Mouse (Mus musculus): Measurements from ENCODE around the gene Zfp296. TPM values are rescaled to one million over a fixed set of nuclear protein-coding genes. Genes with fewer than 3 reads are reported as not detected.

Zfp296 gene
- 1 to 10 TPM; 1.5 to 2.0 TPM for total RNA-seq (2021)
- long read RNA-seq, experiment 1, partial matches to known transcripts, result 1 of 2 reads
- long read RNA-seq, experiment 1, other reads (novel, unspliced or antisense), result 0 of 2 reads
- long read RNA-seq, experiment 2, partial matches to known transcripts, result 1 of 1 reads
- long read RNA-seq, experiment 2, other reads (novel, unspliced or antisense), result 0 of 1 reads

DNA sequence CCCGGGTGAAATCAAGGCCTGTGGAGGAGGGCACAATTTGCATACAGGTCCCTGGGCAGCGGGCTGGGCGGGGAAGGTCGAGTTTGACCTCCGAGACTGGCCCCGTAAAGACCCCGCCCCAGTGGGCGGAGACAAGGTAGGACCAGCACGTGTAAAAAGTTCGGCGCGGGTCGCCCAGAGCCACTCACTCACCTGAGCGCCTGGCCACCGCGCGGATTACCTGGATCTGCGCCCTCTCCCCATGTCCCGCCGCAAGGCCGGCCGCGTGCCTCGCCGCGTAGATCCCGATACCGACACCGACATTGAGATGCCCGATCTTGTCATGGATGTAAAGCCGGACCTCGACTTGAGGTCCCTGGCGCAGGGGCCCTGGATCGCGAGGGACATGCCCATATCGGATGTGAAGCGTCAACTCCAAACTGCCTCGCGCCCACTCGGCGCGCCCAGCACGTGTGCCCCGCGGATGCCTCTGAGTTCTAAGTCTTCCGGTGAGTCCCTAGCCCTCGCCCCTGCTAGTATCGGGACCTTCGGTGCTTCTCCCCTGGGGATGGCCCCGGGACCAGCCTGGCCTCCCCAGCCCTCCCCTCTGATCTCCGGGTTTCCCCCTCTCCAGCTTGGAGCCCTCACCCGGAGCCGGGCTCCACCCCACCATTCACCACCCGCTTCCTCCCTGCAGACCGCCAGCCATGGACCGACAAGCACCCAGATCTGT, at the start of gene Zfp296, which contains the start of gene Gemin7:
Zfp296 (plus strand) TSS at position 147 of the 712 bp plus-strand sequence.
Gemin7 (minus strand) TSS at position 455 of the 712 bp plus-strand sequence.
- TF ChIP-seq CTCF (IDR thresholded peaks at IDR 0.05), result no peak
- DNase-seq (ENCODE audit: extremely low spot score in 1 of 2, low spot score in 2 of 2), result no peak
- Histone ChIP-seq H3K27ac (no peak within 1 kb of the TSS), H3K4me3 (peak within 1 kb of the TSS; percentile 49)
- intact Hi-C loops (cut with DNase I), result no loop called here

DNA sequence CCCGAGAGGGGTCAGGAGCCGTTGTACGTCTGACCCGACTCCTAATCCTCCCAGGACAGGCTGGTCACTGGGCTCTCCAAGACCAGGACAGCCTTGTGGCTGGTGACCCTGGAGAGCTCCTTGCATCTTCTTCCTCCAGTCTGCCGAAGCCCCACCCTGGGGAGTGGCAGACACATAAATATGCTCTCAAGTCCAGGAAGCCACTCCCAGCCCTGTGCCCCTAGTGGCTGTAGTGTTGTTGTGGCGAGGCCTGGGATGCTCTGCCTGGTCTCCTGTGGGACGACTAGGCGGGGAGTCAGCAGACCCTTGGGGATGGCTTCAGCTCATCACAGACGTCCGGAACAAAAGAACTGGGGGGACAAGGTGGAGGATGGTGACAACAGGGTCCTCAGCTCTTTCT, 46.0 kb upstream of the Zfp296 start:
- no peak for DNase-seq (ENCODE audit: extremely low spot score in 1 of 2, low spot score in 2 of 2)

DNA sequence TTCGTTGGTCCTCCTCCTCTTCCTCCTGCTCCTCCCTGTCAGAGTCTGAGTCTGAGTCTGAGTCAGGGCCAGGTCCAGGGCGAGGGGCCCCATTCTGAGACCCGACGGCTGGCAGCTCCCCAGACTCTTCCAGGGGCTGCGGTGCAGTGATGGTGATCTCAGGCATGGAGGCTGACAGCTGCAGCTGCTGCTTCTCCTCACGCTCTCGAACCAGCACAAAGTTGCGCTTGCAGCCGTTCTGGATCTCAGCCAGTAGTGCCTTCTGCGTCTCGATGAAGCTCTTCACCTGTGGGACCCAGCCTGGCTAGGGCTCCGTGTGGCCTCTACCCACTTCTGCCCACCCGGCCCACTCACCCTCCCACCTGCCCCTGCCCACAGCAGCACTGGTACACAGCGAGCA, 44.8 kb upstream of the Zfp296 start:
- no peak for TF ChIP-seq CTCF (IDR thresholded peaks at IDR 0.05)
- DNase-seq (ENCODE audit: extremely low spot score in 1 of 2, low spot score in 2 of 2), result no peak
- no peak overlapping the region for H3K4me3 ChIP-seq
- intact Hi-C loops (cut with DNase I), result no loop called here
- H3K27ac ChIP-seq, result no peak overlapping the region

More for the DNA sequence above, 46.0 kb upstream of the Zfp296 start:
- Histone ChIP-seq H3K4me3 (no peak overlapping the region), H3K27ac (no peak overlapping the region)
- TF ChIP-seq CTCF (IDR thresholded peaks at IDR 0.05), result no peak; the same call in 1 of the 2 replicates
- intact Hi-C loops (cut with DNase I), result no loop called here

- H3K4me3 ChIP-seq, result no peak overlapping the region
- TF ChIP-seq CTCF (IDR thresholded peaks at IDR 0.05), result no peak
- H3K27ac ChIP-seq, result no peak overlapping the region
- intact Hi-C loops (cut with DNase I), result no loop called here
- no peak for DNase-seq (ENCODE audit: extremely low spot score in 1 of 2, low spot score in 2 of 2)
Observed at GRCm38 (mm10) chr7:19534676-19535075, 42.4 kb upstream of the Zfp296 start.

- no peak for TF ChIP-seq CTCF (IDR thresholded peaks at IDR 0.05)
- intact Hi-C loops (cut with DNase I), result no loop called here
- Histone ChIP-seq H3K27ac (no peak overlapping the region), H3K4me3 (no peak overlapping the region)
- DNase-seq (ENCODE audit: extremely low spot score in 1 of 2, low spot score in 2 of 2), result no peak
Observed at GRCm38 (mm10) chr7:19540771-19541566, 36.1 kb upstream of the Zfp296 start.

- TF ChIP-seq CTCF (IDR thresholded peaks at IDR 0.05), result no peak
- Histone ChIP-seq H3K4me3 (no peak overlapping the region), H3K27ac (no peak overlapping the region)
- DNase-seq (ENCODE audit: extremely low spot score in 1 of 2, low spot score in 2 of 2), result no peak
- intact Hi-C loops (cut with DNase I), result no loop called here
Observed at GRCm38 (mm10) chr7:19541681-19542154, 35.4 kb upstream of the Zfp296 start.

DNA sequence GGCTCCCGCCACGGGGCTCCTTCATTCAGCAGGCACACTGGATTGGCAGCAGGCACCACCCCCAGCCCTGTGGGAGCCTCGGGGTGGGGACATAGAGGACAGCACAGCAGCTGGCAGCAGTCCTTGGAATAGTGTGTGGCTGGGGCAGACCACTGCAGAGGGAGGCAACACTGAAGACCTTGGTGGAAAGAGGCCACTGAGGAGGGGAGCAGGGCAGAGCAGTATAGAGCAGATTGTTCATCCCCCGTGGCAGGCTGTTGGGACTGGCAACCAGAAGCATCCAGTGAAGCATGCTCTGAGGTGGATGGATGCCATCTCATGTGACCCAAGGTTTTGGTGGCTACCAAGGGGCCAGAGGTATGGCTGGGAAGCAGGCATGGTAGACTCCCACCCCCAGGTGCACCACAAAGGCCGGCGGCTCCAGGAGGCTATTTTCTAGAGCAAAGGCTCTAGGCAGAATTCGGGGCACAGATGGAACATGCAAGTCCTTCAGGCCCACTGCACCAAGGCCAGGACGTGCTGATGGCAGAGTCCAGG, 34.9 kb upstream of the Zfp296 start:
- Histone ChIP-seq H3K27ac (no peak overlapping the region), H3K4me3 (no peak overlapping the region)
- no peak for DNase-seq (ENCODE audit: extremely low spot score in 1 of 2, low spot score in 2 of 2)
- TF ChIP-seq CTCF (IDR thresholded peaks at IDR 0.05), result no peak
- intact Hi-C loops (cut with DNase I), result no loop called here

- TF ChIP-seq CTCF (IDR thresholded peaks at IDR 0.05), result peak; percentile 52
- intact Hi-C loops (cut with DNase I), result no loop called here
- H3K4me3 ChIP-seq, result no peak overlapping the region
- H3K27ac ChIP-seq, result no peak overlapping the region
- DNase-seq (ENCODE audit: extremely low spot score in 1 of 2, low spot score in 2 of 2), result no peak
Observed at GRCm38 (mm10) chr7:19543584-19543983, 33.5 kb upstream of the Zfp296 start.

DNA sequence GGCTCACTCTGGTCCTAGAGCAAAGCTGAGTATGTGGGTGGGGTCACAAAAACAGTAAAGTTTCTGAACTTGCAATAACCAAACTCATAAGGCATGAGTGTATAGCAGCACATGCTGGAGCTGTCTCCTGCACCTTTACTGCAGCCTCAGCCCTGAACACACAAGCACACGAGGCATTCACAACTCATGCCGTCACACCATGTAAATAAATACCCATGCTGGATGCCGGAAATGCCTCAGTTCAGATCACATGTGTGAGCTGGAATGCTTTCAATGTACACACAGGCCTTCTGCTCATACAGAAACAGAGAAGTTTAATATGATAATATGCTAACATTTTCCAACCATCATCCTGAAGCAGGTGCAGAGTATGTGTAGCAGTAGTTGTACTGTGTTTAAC, 31.1 kb upstream of the Zfp296 start:
- DNase-seq (ENCODE audit: extremely low spot score in 1 of 2, low spot score in 2 of 2), result no peak
- Histone ChIP-seq H3K27ac (no peak overlapping the region), H3K4me3 (no peak overlapping the region)
- intact Hi-C loops (cut with DNase I), result no loop called here
- no peak for TF ChIP-seq CTCF (IDR thresholded peaks at IDR 0.05)

DNA sequence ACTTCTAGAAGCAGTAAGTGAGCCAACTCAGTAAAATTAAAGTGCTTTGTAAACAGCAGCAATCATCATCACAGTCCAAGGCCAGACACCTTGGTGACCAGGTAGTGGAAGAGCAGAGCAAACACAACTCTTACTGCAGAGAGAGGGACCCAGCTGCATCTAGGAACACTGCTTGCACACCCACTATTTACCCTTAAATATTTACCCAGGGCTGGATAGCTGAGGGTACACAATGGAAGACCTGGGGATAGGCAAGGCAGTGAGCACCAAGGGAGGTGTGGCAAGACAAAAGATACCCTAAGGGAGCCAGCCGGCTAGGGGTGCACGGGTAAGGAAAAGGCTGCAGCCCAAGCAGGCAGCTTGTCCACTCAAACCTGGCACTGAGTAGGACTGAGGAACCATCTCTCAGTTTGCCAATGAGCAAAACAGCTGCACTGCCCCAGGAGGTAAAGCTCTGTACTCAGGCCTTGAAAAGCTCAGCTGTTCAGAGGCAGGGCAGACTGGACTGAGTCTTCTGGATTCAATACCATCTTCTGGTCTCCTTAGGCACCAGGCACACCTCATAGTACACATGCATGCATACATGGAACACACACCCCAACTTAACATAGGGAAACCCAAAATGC, 29.6 kb upstream of the Zfp296 start:
- DNase-seq (ENCODE audit: extremely low spot score in 1 of 2, low spot score in 2 of 2), result no peak
- Histone ChIP-seq H3K4me3 (no peak overlapping the region), H3K27ac (no peak overlapping the region)
- intact Hi-C loops (cut with DNase I), result no loop called here
- no peak for TF ChIP-seq CTCF (IDR thresholded peaks at IDR 0.05)

GRCm38 (mm10) chr7:19549394-19549793, 27.7 kb upstream of the Zfp296 start:
- no peak overlapping the region for H3K27ac ChIP-seq
- TF ChIP-seq CTCF (IDR thresholded peaks at IDR 0.05), result no peak
- intact Hi-C loops (cut with DNase I), result no loop called here
- H3K4me3 ChIP-seq, result no peak overlapping the region
- no peak for DNase-seq (ENCODE audit: extremely low spot score in 1 of 2, low spot score in 2 of 2)

Measured in left cerebral cortex, adult 2 months (tissue).